Mouse (Mus musculus): Measurements from ENCODE around the gene Hoxa7.

Hoxa7 gene

DNA sequence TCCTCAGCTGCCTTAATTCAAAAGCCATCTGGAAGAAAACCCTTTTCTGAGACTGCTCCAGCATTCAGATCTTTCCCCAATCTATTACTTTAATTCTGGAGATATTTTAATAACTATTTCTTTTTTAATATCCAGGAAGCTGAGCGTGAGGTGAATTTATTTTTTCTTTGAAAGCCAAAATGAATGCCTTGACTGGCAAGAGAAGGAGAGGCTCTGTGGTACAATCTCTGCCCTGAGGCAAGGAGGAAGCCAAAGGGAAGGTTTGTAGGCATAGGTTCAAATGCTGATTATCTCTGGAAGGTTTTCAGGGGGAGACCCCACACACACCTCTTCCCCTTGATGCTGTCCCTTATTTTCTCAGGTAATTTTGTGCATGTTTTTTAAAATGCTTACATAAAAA, 54.5 kb downstream of the Hoxa7 start:
- in situ Hi-C loops (cut with MboI, MseI): no loop called here

DNA sequence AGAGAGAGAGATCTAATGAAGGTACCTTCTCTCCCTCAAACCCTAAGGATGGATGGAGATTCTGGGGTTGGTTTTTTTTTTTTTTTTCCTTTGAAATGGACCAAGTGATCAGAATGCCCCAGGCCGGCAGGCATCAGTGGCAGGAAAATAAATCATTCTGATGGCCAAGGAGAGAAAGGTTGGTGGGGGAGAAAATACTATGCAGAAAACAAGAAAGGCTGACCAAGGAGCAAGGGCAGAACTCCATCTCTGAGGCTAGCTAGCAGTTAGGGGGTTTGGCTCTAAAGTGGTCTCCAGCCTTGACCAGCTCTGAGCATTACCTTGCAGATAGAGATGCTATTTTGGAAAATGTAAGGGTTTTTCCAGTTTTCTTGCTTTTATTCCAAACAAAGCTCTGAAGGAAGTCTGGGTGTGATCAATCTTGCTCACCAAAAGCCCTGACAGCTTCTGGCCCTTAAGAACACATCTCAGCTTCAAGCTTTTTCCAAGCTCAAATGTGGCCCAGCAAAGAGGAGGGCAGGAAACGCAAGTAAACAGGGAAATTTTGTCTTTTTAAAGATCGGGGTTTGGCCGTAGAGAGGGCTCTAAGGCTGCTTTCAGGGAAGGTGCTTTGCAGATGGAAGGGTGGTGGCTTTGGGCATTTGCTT, 55.1 kb downstream of the Hoxa7 start:
- in situ Hi-C loops (cut with MboI, MseI): no loop called here

DNA sequence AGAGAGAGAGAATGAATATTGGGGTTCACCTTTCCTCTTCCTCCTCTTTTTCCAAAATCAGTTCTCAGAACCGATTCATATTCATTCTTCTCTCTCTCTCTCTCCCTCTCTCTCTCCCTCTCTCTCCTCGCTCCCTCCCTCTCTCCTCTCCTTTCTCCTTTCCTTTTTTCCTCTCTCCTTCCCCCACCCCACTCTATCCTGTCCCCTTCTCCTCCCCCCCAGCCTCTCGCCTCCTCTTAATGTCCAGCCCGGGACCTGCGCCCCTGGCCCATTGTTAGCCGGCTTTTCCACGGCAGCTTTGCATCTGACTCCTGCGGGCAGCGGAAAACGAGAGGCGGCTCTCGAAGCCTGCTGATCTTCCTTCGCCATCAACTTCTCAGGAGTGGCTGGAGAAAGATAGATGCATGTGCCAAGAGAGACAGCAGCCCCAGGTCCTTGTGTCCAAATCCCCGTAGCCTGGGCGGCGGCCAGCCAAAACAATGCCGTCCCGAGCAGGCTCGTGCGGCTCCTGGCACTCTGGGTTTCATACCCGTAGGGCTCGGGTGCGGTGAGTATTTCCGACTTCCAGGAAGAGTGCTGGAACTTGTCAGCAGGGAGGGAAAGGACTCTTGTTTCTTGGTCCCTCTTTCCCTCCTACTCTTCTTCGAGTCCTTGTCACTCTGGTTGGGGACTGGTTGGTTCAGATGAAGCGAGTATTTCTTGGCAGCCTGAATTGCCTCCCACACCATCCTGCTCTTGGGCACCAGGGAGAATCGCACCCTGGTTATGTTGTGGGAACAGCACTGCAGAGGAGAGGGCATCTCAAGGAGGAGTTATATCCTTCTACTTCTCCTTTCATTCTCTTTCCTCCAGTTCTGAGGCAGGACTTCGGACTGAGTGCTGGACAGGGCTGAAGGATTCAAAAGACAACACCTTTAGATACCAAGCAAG, 55.9 kb downstream of the Hoxa7 start:
- in situ Hi-C loops (cut with MboI, MseI): no loop called here

DNA sequence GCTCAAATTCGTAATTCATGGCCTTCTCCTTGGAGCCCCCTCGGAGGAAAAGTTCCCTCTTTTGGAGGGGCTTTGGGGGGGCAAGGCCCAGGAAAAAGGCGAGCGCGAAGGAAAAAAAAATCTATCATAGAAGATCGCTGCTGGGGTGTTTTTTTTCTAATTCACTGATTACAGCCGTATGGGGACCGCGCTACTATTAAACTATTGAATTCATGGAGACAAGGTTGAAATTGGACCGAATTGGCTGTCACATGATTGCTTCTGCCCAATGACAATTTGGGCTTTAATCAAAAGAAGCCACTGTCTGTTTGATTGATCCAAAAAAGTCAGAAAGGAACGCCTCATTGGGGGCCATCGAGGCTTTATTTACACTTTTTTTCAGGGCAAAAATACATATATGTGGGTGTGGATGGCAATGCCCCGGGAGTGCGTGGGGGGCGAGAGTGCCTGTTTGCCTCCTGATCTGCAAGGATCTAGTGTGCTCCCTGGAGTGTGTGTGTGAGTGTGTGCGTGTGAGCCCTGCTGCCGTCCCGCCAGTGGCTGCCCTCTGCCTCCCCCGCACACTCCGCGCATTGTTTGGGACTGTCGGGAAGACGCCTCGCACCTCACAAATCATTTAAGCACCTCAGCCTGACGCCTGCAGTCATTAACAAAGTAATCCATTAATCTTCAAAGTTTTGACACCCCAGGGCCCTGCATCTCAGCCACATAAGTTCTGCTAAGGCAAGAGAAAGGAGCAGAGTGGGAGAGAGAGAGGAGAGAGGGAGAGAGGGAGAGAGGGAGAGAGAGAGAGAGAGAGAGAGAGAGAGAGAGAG, 56.8 kb downstream of the Hoxa7 start, which contains the start of gene Hoxa2:
TSS of gene Hoxa2 (minus strand) at position 206 of the 815 bp plus-strand sequence.
- in situ Hi-C loops (cut with MboI, MseI): no loop called here
